Mouse (Mus musculus) ES-Bruce4 (cell line): ENCODE data around the gene Aak1. TPM values are rescaled to one million over a fixed set of nuclear protein-coding genes. Genes with fewer than 3 reads are reported as not detected.
A peak's percentile ranks its signal among the peaks of the same experiment; 100 is the strongest.
"Not testable (repeated sequence)": the region's sequence is repeated elsewhere in the genome, so short reads cannot be mapped to it uniquely, and the experiment has no call there.

Experiments used
- H3K27ac ChIP-seq: 2 replicates; pipeline ENCODE4 v1.5.1; 2012; ENCODE audit warnings: low read length, inconsistent platforms; ENCODE audit not compliant: insufficient read depth
- H3K27me3 ChIP-seq: 2 replicates; pipeline ENCODE4 v1.6.1; 2012; ENCODE audit warnings: mild to moderate bottlenecking, low read length, inconsistent platforms; ENCODE audit not compliant: control insufficient read depth, poor library complexity, insufficient read depth, severe bottlenecking
- H3K36me3 ChIP-seq: 2 replicates; pipeline ENCODE4 v1.6.1; 2012; ENCODE audit warnings: inconsistent platforms, mild to moderate bottlenecking, low read length, moderate library complexity; ENCODE audit not compliant: control insufficient read depth, poor library complexity, insufficient read depth, severe bottlenecking
- H3K4me1 ChIP-seq: one replicate; pipeline ENCODE4 v1.8.1; 2011; ENCODE audit warnings: low read length; ENCODE audit not compliant: control insufficient read depth, insufficient read depth
- H3K4me3 ChIP-seq: 2 replicates; pipeline ENCODE4 v1.5.1; 2011; ENCODE audit warnings: low read depth, mild to moderate bottlenecking, low read length
- H3K9ac ChIP-seq: 2 replicates; pipeline ENCODE4 v1.6.1; 2012; ENCODE audit warnings: low read depth, mild to moderate bottlenecking, inconsistent platforms; ENCODE audit not compliant: poor library complexity, severe bottlenecking
- H3K9me3 ChIP-seq: replicated peaks from 2 replicates; pipeline ENCODE4 v1.6.1; 2012; ENCODE audit warnings: mild to moderate bottlenecking, low read length, inconsistent platforms; ENCODE audit not compliant: control insufficient read depth, poor library complexity, insufficient read depth, severe bottlenecking
- CTCF ChIP-seq: IDR thresholded peaks from one replicate; pipeline ENCODE4 v1.8.1; 2011; ENCODE audit warnings: low read depth, low read length
- EP300 ChIP-seq: IDR thresholded peaks from 2 replicates; pipeline ENCODE4 v1.6.1; 2011; ENCODE audit warnings: low read depth, low read length; ENCODE audit not compliant: insufficient read depth
- POLR2A ChIP-seq: IDR thresholded peaks from one replicate; pipeline ENCODE4 v1.8.1; 2011; ENCODE audit warnings: low read length; ENCODE audit not compliant: insufficient read depth
- polyA plus RNA-seq: library from polyadenylated mRNA; stranded (reverse); fragments of >200 nt; gene quantifications from 2 replicates; pipeline ENCODE4 v1.2.4, GENCODE M21; 2011; ENCODE audit warnings: low read depth; ENCODE audit not compliant: missing spikeins, insufficient read depth, insufficient read length

The Aak1 gene
- polyA plus RNA-seq, 1 experiment: 38.2 TPM

DNA sequence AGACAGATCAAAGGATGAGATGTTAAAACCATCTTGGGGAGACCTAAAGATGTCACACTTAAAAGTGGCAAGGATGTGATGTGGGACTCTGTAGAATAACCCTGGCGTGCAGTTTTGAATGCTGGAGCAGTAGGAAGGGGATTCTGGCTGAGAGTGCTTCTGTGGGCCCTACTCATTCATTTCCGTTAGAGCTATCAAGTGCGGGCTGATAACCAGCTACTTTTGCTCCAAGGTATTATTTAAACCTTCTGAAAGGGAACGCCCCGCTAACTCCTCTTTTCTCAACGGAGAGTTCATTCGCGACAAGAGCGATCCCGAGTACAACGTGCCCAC lies 192.7 kb downstream of the Aak1 start:
- peak overlapping the region; percentile 55 for H3K27ac ChIP-seq
- no peaks in the 10 kb centered on the region for H3K36me3 ChIP-seq
- H3K4me1 ChIP-seq: peaks cover 3% of the 10 kb centered on the region
- H3K4me3 ChIP-seq: peak overlapping the region; percentile 81
- no peaks in the 10 kb centered on the region for H3K9me3 ChIP-seq
- H3K9ac ChIP-seq: peak overlapping the region; percentile 64
- TF ChIP-seq CTCF (no peak), POLR2A (no peak), EP300 (no peak)
- no peaks in the 10 kb centered on the region for H3K27me3 ChIP-seq

DNA sequence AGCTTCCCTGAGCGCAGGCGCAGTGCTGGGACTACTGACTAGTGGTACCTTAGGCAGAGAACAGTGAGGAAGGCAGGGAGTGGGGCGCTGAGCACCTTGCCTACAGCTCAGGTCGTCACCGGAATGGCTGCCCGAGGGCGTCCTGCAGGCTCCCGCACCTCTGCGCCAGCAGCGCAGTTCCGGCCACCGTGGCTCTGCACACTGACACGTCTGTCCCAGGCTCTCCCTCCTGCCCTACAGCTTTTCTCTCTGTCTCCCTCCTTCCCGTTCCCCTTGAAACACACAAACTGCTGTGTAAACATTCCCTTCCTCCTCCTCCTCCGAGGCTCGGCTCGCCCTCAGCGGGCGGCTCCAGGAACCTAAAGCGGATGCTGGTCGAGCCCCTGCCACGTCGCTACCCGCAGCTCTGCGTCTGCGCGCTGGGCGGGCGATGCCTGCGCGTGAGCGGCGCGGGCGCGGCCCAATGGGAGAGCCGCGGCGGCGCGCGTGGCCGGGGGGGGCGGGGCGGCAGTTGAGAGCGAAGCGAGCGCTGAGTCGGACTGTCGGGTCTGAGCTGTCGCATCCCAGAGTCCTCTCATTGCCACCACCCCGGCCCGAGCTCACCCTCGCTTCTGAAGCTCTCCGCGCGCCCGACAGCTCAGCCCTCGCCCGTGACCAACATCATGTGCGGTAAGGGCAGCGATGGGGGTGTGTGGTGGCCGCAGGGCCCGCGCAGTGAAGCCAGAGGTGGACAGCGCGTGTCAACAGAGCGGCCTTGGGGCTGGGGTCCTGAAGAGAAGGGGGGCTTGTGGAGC lies 193.2 kb downstream of the Aak1 start, which contains the start of gene Gfpt1:
Gene Gfpt1 (plus strand): TSS at position 510 of the 794 bp plus-strand sequence.
- peak within 1 kb of the TSS; percentile 64 for H3K9ac ChIP-seq
- peak within 1 kb of the TSS; percentile 55 for H3K27ac ChIP-seq
- no peak for TF ChIP-seq EP300
- peak; percentile 80 for TF ChIP-seq POLR2A
- TF ChIP-seq CTCF: no peak
- H3K9me3 ChIP-seq: no peaks in the 10 kb centered on the region
- H3K27me3 ChIP-seq: no peaks in the 10 kb centered on the region
- peak within 1 kb of the TSS; percentile 81 for H3K4me3 ChIP-seq
- peaks cover 3% of the 10 kb centered on the region for H3K4me1 ChIP-seq
- H3K36me3 ChIP-seq: no peaks in the 10 kb centered on the region

GRCm38 (mm10) chr6:87043131-87043516 lies 193.8 kb downstream of the Aak1 start:
- H3K36me3 ChIP-seq: no peaks in the 10 kb centered on the region
- no peaks in the 10 kb centered on the region for H3K9me3 ChIP-seq

GRCm38 (mm10) chr6:87044895-87045294 lies 195.6 kb downstream of the Aak1 start:
- no peak for TF ChIP-seq EP300
- TF ChIP-seq CTCF: no peak
- TF ChIP-seq POLR2A: no peak

More at GRCm38 (mm10) chr6:87043131-87043516, 193.8 kb downstream of the Aak1 start:
- peak overlapping the region; percentile 64 for H3K9ac ChIP-seq
- H3K27ac ChIP-seq: no peak overlapping the region
- H3K27me3 ChIP-seq: no peaks in the 10 kb centered on the region
- peak overlapping the region; percentile 81 for H3K4me3 ChIP-seq
- TF ChIP-seq POLR2A: no peak
- peaks cover 3% of the 10 kb centered on the region for H3K4me1 ChIP-seq

DNA sequence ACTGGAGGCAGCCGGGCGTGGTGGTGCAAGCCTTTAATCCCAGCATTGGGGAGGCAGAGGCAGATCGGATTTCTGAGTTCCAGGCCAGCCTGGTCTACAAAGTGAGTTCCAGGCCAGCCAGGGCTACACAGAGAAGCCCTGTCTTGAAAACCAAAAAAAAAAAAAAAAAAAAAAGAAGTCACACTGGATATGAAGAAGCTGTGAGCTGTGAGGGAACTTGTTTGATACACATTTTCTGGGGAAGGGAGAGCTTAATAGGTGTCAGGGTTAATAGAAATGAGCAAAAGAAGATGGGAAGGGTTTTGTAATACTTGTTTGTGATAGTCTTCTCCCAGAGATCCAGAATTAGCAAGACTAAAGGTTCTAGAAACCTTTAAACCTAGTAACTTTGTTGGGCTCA lies 196.2 kb downstream of the Aak1 start:
- no peaks in the 10 kb centered on the region for H3K9me3 ChIP-seq
- H3K9ac ChIP-seq: no peak overlapping the region
- H3K27ac ChIP-seq: no peak overlapping the region
- no peak overlapping the region for H3K4me3 ChIP-seq
- peaks cover 3% of the 10 kb centered on the region for H3K4me1 ChIP-seq
- H3K27me3 ChIP-seq: no peaks in the 10 kb centered on the region
- no peak for TF ChIP-seq EP300
- TF ChIP-seq POLR2A: no peak
- no peak for TF ChIP-seq CTCF
- H3K36me3 ChIP-seq: no peaks in the 10 kb centered on the region

More at GRCm38 (mm10) chr6:87044895-87045294, 195.6 kb downstream of the Aak1 start:
- H3K4me3 ChIP-seq: no peak overlapping the region
- H3K4me1 ChIP-seq: peaks cover 3% of the 10 kb centered on the region
- no peaks in the 10 kb centered on the region for H3K27me3 ChIP-seq
- H3K27ac ChIP-seq: no peak overlapping the region
- H3K36me3 ChIP-seq: no peaks in the 10 kb centered on the region
- no peaks in the 10 kb centered on the region for H3K9me3 ChIP-seq
- H3K9ac ChIP-seq: no peak overlapping the region

DNA sequence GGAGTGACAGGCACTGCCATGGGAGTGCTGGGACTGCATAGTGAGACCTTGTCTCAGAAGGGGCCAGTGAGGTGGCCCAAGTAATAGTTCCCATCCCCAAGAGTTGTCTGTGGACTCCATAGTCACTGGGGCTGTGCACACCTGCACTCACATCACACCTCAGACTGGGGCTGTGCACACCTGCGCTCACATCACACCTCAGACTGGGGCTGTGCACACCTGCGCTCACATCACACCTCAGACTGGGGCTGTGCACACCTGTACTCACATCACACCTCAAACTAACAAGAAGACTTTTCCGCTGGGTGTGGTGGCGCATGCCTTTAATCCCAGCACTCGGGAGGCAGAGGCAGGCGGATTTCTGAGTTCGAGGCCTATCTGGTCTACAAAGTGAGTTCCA lies 199.4 kb downstream of the Aak1 start:
- H3K27me3 ChIP-seq, H3K36me3 ChIP-seq, H3K27ac ChIP-seq, H3K9ac ChIP-seq, H3K9me3 ChIP-seq, H3K4me3 ChIP-seq, H3K4me1 ChIP-seq: not testable (repeated sequence)
